Mouse (Mus musculus) megakaryocyte-erythroid progenitor cell, adult 5 weeks (primary cell): ENCODE results near the gene Mvk. TPM values are rescaled to one million over a fixed set of nuclear protein-coding genes. Genes with fewer than 3 reads are reported as not detected.

Experiments
- polyA plus RNA-seq: library from polyadenylated mRNA; stranded (reverse); fragments of >175 nt; gene quantifications from 2 replicates; pipeline ENCODE4 v1.2.3, GENCODE M21; 2012

Gene Mvk
- polyA plus RNA-seq, result 20.1 and 21.7 TPM in 2 replicates

GRCm38 (mm10) chr5:114443566-114444367, at the start of gene Mvk, which contains the start of gene Mmab:
TSS of gene Mvk (plus strand) at chr5:114444269.
TSS of gene Mmab (minus strand) at chr5:114444060.

Other genes with a start within 250 kb of the Mvk start
- gene Foxn4, start 170.5 kb upstream of the Mvk start, polyA plus RNA-seq, result 0.17 TPM in 2 replicates
- 0.17 and 0.41 TPM in 2 replicates for gene Myo1h, start 155.1 kb upstream of the Mvk start, polyA plus RNA-seq
- 77.2 and 80.6 TPM in 2 replicates for gene Kctd10, start 63.8 kb upstream of the Mvk start, polyA plus RNA-seq
- 62.7 and 63.3 TPM in 2 replicates for gene Ube3b, start 63.7 kb upstream of the Mvk start, polyA plus RNA-seq
- gene Mmab, start 209 bp upstream of the Mvk start, polyA plus RNA-seq, result 18.8 and 20.1 TPM in 2 replicates
- 4.5 and 5.9 TPM in 2 replicates for gene Fam222a, start 123.7 kb downstream of the Mvk start, polyA plus RNA-seq
- 1.7 and 2.2 TPM in 2 replicates for gene Trpv4, start 214.2 kb downstream of the Mvk start, polyA plus RNA-seq
- 98.9 and 101 TPM in 2 replicates for gene Gltp, start 246.7 kb downstream of the Mvk start, polyA plus RNA-seq